Comparison of ENCODE assay signal across 9 mouse cellular contexts in the genomic region with DNA sequence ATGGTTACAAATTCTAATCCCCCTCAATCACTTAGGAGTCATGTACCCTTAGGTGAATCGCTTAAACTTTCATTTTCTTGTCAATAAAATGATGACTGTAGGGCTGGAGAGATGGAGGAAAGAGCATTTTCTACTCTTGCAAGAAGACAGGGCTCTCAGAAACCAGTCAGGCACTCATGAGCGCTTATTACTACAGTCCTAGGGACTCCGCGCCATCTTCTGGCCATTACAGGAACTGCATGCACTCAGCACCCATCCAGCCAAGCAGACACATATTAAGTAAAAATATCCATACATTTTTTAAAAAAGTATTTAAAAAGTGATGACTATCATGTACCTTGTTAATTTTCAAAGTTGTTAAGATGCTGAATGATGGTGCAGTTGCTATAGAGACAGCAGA. TPM values are rescaled to one million over a fixed set of nuclear protein-coding genes. Genes with fewer than 3 reads are reported as not detected.
A peak's percentile ranks its signal among the peaks of the same experiment; 100 is the strongest.
DNase-seq lines count a peak whose midpoint lies in the region; ATAC-seq lines count a peak whose summit lies in the region.
"Had no signal": no experiment of that assay in that cellular context is flagged by ENCODE, and none has a peak within 500 bp of the region (broad histone marks: within the 10 kb centered on the region; RNA-seq: fewer than 3 reads in every experiment).

No protein-coding gene starts in this region.

- H3K4me2 ChIP-seq in heart, embryonic 12.5 days = no peak overlapping the region
- no peak overlapping the region for H3K4me2 ChIP-seq in intestine, embryonic 15.5 days (replicated peaks)
- no peak overlapping the region for H3K4me2 ChIP-seq in limb, embryonic 11.5 days (ENCODE audit: low read depth, severe bottlenecking)
- no peak overlapping the region for H3K4me2 ChIP-seq in midbrain, embryonic 15.5 days

- under 1% methylated on average over 4 of the region's 4 CpGs for WGBS in heart, embryonic 12.5 days
- 2% methylated on average over 4 of the region's 4 CpGs for WGBS in intestine, embryonic 15.5 days
- 2% methylated on average over 4 of the region's 4 CpGs for WGBS in limb, embryonic 11.5 days
- WGBS in midbrain, embryonic 15.5 days = 3% methylated on average over 4 of the region's 4 CpGs

- peaks cover 7% of the 10 kb centered on the region for H3K36me3 ChIP-seq in heart, embryonic 12.5 days
- no peaks in the 10 kb centered on the region for H3K36me3 ChIP-seq in intestine, embryonic 15.5 days
- no peaks in the 10 kb centered on the region for H3K36me3 ChIP-seq in limb, embryonic 11.5 days (ENCODE audit: control insufficient read depth, insufficient read depth, low read length)
- H3K36me3 ChIP-seq in midbrain, embryonic 15.5 days (replicated peaks) = no peaks in the 10 kb centered on the region

- H3K9ac ChIP-seq in heart, embryonic 12.5 days = no peak overlapping the region
- no peak overlapping the region for H3K9ac ChIP-seq in intestine, embryonic 15.5 days
- H3K9ac ChIP-seq in limb, embryonic 11.5 days (ENCODE audit: low read length) = no peak overlapping the region
- H3K9ac ChIP-seq in midbrain, embryonic 15.5 days = no peak overlapping the region

- H3K9me3 ChIP-seq in heart, embryonic 12.5 days (replicated peaks) = no peaks in the 10 kb centered on the region
- no peaks in the 10 kb centered on the region for H3K9me3 ChIP-seq in intestine, embryonic 15.5 days
- H3K9me3 ChIP-seq in limb, embryonic 11.5 days (ENCODE audit: control insufficient read depth, low read length) = no peaks in the 10 kb centered on the region
- no peaks in the 10 kb centered on the region for H3K9me3 ChIP-seq in midbrain, embryonic 15.5 days

- H3K27ac ChIP-seq in heart, embryonic 12.5 days (ENCODE audit: poor library complexity, severe bottlenecking) = no peak overlapping the region
- no peak overlapping the region for H3K27ac ChIP-seq in intestine, embryonic 15.5 days
- no peak overlapping the region for H3K27ac ChIP-seq in limb, embryonic 11.5 days (replicated peaks; ENCODE audit: low read depth, low read length)
- H3K27ac ChIP-seq in midbrain, embryonic 15.5 days = no peak overlapping the region

- no peak overlapping the region for H3K4me3 ChIP-seq in heart, embryonic 12.5 days
- no peak overlapping the region for H3K4me3 ChIP-seq in intestine, embryonic 15.5 days (replicated peaks)
- no peak overlapping the region for H3K4me3 ChIP-seq in limb, embryonic 11.5 days (ENCODE audit: low read depth, low read length)
- no peak overlapping the region for H3K4me3 ChIP-seq in midbrain, embryonic 15.5 days
- H3K4me3 ChIP-seq: myocyte had no signal

- 0 out of 2 replicates have a peak, but pooled peaks cover 7% of the 10 kb centered on the region for H3K4me1 ChIP-seq in heart, embryonic 12.5 days (replicated peaks)
- H3K4me1 ChIP-seq in intestine, embryonic 15.5 days (replicated peaks) = 0 out of 2 replicates have a peak, but pooled peaks cover 10% of the 10 kb centered on the region
- no peaks in the 10 kb centered on the region for H3K4me1 ChIP-seq in limb, embryonic 11.5 days (ENCODE audit: control insufficient read depth, insufficient read depth, low read length)
- H3K4me1 ChIP-seq in midbrain, embryonic 15.5 days = no peaks in the 10 kb centered on the region

- no peak for ATAC-seq in heart, embryonic 12.5 days (ENCODE audit: insufficient number of reproducible peaks, low FRiP score)
- ATAC-seq in intestine, embryonic 15.5 days = 0 out of 2 replicates have a peak, but pooled peaks have one; percentile 42
- ATAC-seq in limb, embryonic 11.5 days (ENCODE audit: insufficient number of reproducible peaks, low FRiP score, low TSS enrichment, low read depth) = no peak
- peak; percentile 69; the same call in 1 of the 2 replicates for ATAC-seq in midbrain, embryonic 15.5 days (replicated peaks)

- H3K27me3 ChIP-seq in heart, embryonic 12.5 days (replicated peaks) = no peaks in the 10 kb centered on the region
- no peaks in the 10 kb centered on the region for H3K27me3 ChIP-seq in intestine, embryonic 15.5 days (replicated peaks)
- no peaks in the 10 kb centered on the region for H3K27me3 ChIP-seq in limb, embryonic 11.5 days (ENCODE audit: control insufficient read depth, insufficient read depth, low read length)
- H3K27me3 ChIP-seq in midbrain, embryonic 15.5 days (replicated peaks) = no peaks in the 10 kb centered on the region

- DNase-seq in heart, adult 11 months = peak; percentile 97
- DNase-seq in cerebellum, postnatal 14 days = peak; percentile 90 to 92
- peak; percentile 85 to 94 for DNase-seq in frontal cortex, postnatal 36 days (ENCODE audit: low spot score in 2 of 2)
- peak; percentile 88 for DNase-seq in limb, embryonic 11.5 days (ENCODE audit: low spot score)
- peak; percentile 62 to 81 for DNase-seq in spleen, adult 18-20 months

RNA-seq across cellular contexts. Expression of a gene that starts 33.0 kb away (rescaled TPM):
- polyA plus RNA-seq in heart, embryonic 12.5 days (2016; fragmentation: Nextera tagmentation; extraction: Ambion mirVana) = 8.2 and 9.4 TPM in 2 replicates
- 4.1 and 4.8 TPM in 2 replicates for polyA plus RNA-seq in intestine, embryonic 15.5 days (2015; fragmentation: Nextera tagmentation; extraction: Ambion mirVana)
- 1.1 and 1.8 TPM in 2 replicates for polyA plus RNA-seq in limb, embryonic 11.5 days (2014; fragmentation: Nextera tagmentation; extraction: Ambion mirVana)
- 9.7 and 10.1 TPM in 2 replicates for polyA plus RNA-seq in midbrain, embryonic 15.5 days (2015; fragmentation: Nextera tagmentation; extraction: Ambion mirVana)

RNA-seq across cellular contexts. Expression of a gene that starts 43.2 kb away (rescaled TPM):
- 35.5 and 37.9 TPM in 2 replicates for polyA plus RNA-seq in heart, embryonic 12.5 days (2016; fragmentation: Nextera tagmentation; extraction: Ambion mirVana)
- 39.8 and 41.8 TPM in 2 replicates for polyA plus RNA-seq in intestine, embryonic 15.5 days (2015; fragmentation: Nextera tagmentation; extraction: Ambion mirVana)
- 18.5 and 19.5 TPM in 2 replicates for polyA plus RNA-seq in limb, embryonic 11.5 days (2014; fragmentation: Nextera tagmentation; extraction: Ambion mirVana)
- 30.7 and 35.5 TPM in 2 replicates for polyA plus RNA-seq in midbrain, embryonic 15.5 days (2015; fragmentation: Nextera tagmentation; extraction: Ambion mirVana)

Comparison
In these comparisons a context has a peak if more than half of its experiments do, and no peak if none do; other contexts are left out.
1. ATAC-seq: peak in intestine, embryonic 15.5 days (single experiment) and midbrain, embryonic 15.5 days (single experiment); none in heart, embryonic 12.5 days (single experiment) and limb, embryonic 11.5 days (single experiment).
2. Peak in every context shown above with its lines, with median percentiles within 50 percentile points of each other: DNase-seq.